Mouse (Mus musculus) midbrain, embryonic 10.5 days (tissue): Measurements from ENCODE around the gene Gm13271. TPM values are rescaled to one million over a fixed set of nuclear protein-coding genes. Genes with fewer than 3 reads are reported as not detected.
"Not testable (repeated sequence)": the region's sequence is repeated elsewhere in the genome, so short reads cannot be mapped to it uniquely, and the experiment has no call there.

Experiments used
- DNase-seq: peaks from one replicate; pipeline ENCODE4 v3.0.0-alpha.2; 2017; ENCODE audit warnings: low spot score
- H3K27ac ChIP-seq: fragments of 300-500 bp; sonication (generic); replicated peaks from 2 replicates; pipeline ENCODE4 v1.5.1; 2016; ENCODE audit warnings: mild to moderate bottlenecking
- H3K27me3 ChIP-seq: fragments of 300-500 bp; sonication (generic); 2 replicates; pipeline ENCODE4 v1.6.1; 2016; ENCODE audit warnings: low read depth, mild to moderate bottlenecking; ENCODE audit not compliant: poor library complexity, severe bottlenecking
- H3K36me3 ChIP-seq: fragments of 300-500 bp; sonication (generic); 2 replicates; pipeline ENCODE4 v1.6.1; 2016; ENCODE audit warnings: mild to moderate bottlenecking, moderate library complexity
- H3K4me1 ChIP-seq: fragments of 300-500 bp; sonication (generic); 2 replicates; pipeline ENCODE4 v1.6.1; 2016
- H3K4me3 ChIP-seq: fragments of 300-500 bp; sonication (generic); 2 replicates; pipeline ENCODE4 v1.5.1; 2016; ENCODE audit warnings: mild to moderate bottlenecking, moderate library complexity
- H3K9me3 ChIP-seq: fragments of 300-500 bp; sonication (generic); replicated peaks from 2 replicates; pipeline ENCODE4 v1.6.1; 2016; ENCODE audit warnings: mild to moderate bottlenecking
- WGBS: fragments of 180-500 bp; shearing (Covaris S2); methylation state at CpG from one replicate; pipeline ENCODE4 v1.1.7; 2016; 5-methylcytosine and 5-hydroxymethylcytosine counted together
- polyA plus RNA-seq: library from polyadenylated mRNA; unstranded; fragments of >200 nt; fragmentation: Nextera tagmentation; extraction: Ambion mirVana; gene quantifications from 2 replicates; pipeline ENCODE4 v1.2.1, GENCODE M21; 2016

Gm13271 gene
- polyA plus RNA-seq, 1 experiment from 2014 or later, result not detected

- not testable (repeated sequence) for H3K4me3 ChIP-seq, H3K9me3 ChIP-seq, H3K27ac ChIP-seq, H3K36me3 ChIP-seq, H3K4me1 ChIP-seq, H3K27me3 ChIP-seq, DNase-seq
- WGBS, result no CpG with 5 or more reads among the region's 32 CpGs
These were observed 18.9 kb downstream of the Gm13271 start, which contains the start of gene Gm13290 for GRCm38 (mm10) chr4:88773534-88773933. Gm13290 (plus strand) TSS chr4:88773834.

GRCm38 (mm10) chr4:88776622-88777021 is 22.0 kb downstream of the Gm13271 start, which contains the start of gene Gm13289:
Gm13289 (plus strand) TSS chr4:88776922.
- H3K27me3 ChIP-seq, H3K36me3 ChIP-seq, H3K4me3 ChIP-seq, H3K27ac ChIP-seq, H3K9me3 ChIP-seq, H3K4me1 ChIP-seq, DNase-seq: not testable (repeated sequence)
- WGBS, result no CpG with 5 or more reads among the region's 29 CpGs

- not testable (repeated sequence) for H3K27me3 ChIP-seq, H3K4me1 ChIP-seq, H3K4me3 ChIP-seq, H3K9me3 ChIP-seq, DNase-seq, H3K27ac ChIP-seq, H3K36me3 ChIP-seq
- WGBS, result no CpG with 5 or more reads among the region's 29 CpGs
These were observed 24.9 kb downstream of the Gm13271 start, which contains the start of gene Gm13272 for GRCm38 (mm10) chr4:88779550-88779949. Gm13272 (plus strand) TSS chr4:88779850.

GRCm38 (mm10) chr4:88780320-88780719 is 25.7 kb downstream of the Gm13271 start:
- not testable (repeated sequence) for DNase-seq, H3K27ac ChIP-seq, H3K4me1 ChIP-seq, H3K9me3 ChIP-seq, H3K27me3 ChIP-seq, H3K4me3 ChIP-seq, H3K36me3 ChIP-seq
- 43% methylated on average over 16 of the region's 18 CpGs for WGBS

- DNase-seq, H3K4me1 ChIP-seq, H3K36me3 ChIP-seq, H3K9me3 ChIP-seq, H3K27ac ChIP-seq, H3K27me3 ChIP-seq: not testable (repeated sequence)
- 28% methylated on average over 5 of the region's 7 CpGs for WGBS
- peak within 1 kb of the TSS; percentile 35; the same call in 1 of the 2 replicates for H3K4me3 ChIP-seq
These were observed 27.2 kb downstream of the Gm13271 start, which contains the start of gene Ifnz for GRCm38 (mm10) chr4:88781831-88782230. Ifnz (plus strand) TSS chr4:88782131.

GRCm38 (mm10) chr4:88782335-88782734 is 27.7 kb downstream of the Gm13271 start:
- WGBS, result 0% methylated on average over 12 of the region's 31 CpGs

GRCm38 (mm10) chr4:88785409-88785808 is 30.7 kb downstream of the Gm13271 start, which contains the start of gene Gm13276:
Gm13276 (plus strand) TSS chr4:88785709.
- not testable (repeated sequence) for H3K9me3 ChIP-seq, H3K27me3 ChIP-seq, H3K4me1 ChIP-seq, H3K27ac ChIP-seq, H3K36me3 ChIP-seq, H3K4me3 ChIP-seq, DNase-seq
- no CpG with 5 or more reads among the region's 27 CpGs for WGBS

More at GRCm38 (mm10) chr4:88782335-88782734, 27.7 kb downstream of the Gm13271 start:
- not testable (repeated sequence) for H3K9me3 ChIP-seq, H3K27ac ChIP-seq, H3K27me3 ChIP-seq, H3K4me1 ChIP-seq, DNase-seq, H3K36me3 ChIP-seq
- H3K4me3 ChIP-seq, result peak overlapping the region; percentile 35; the same call in 1 of the 2 replicates

- not testable (repeated sequence) for DNase-seq, H3K9me3 ChIP-seq, H3K36me3 ChIP-seq, H3K4me3 ChIP-seq, H3K27me3 ChIP-seq, H3K4me1 ChIP-seq, H3K27ac ChIP-seq
- WGBS, result 0% methylated on average over 4 of the region's 28 CpGs
These were observed 33.7 kb downstream of the Gm13271 start, which contains the start of gene Gm13277 for GRCm38 (mm10) chr4:88788402-88788801. Gm13277 (plus strand) TSS chr4:88788632.

- H3K9me3 ChIP-seq, H3K27me3 ChIP-seq, H3K36me3 ChIP-seq, H3K27ac ChIP-seq, H3K4me3 ChIP-seq, DNase-seq, H3K4me1 ChIP-seq: not testable (repeated sequence)
- no CpG with 5 or more reads among the region's 28 CpGs for WGBS
These were observed 36.6 kb downstream of the Gm13271 start, which contains the start of gene Gm13278 for GRCm38 (mm10) chr4:88791250-88791649. Gm13278 (plus strand) TSS chr4:88791550.

- H3K4me3 ChIP-seq, H3K27me3 ChIP-seq, H3K9me3 ChIP-seq, H3K4me1 ChIP-seq, DNase-seq, H3K27ac ChIP-seq, H3K36me3 ChIP-seq: not testable (repeated sequence)
- WGBS, result 0% methylated on average over 19 of the region's 52 CpGs
These were observed 39.4 kb downstream of the Gm13271 start, which contains the start of gene Gm13275 for GRCm38 (mm10) chr4:88793936-88794675. Gm13275 (plus strand) TSS chr4:88794487.

- DNase-seq, H3K4me3 ChIP-seq, H3K4me1 ChIP-seq, H3K27ac ChIP-seq, H3K36me3 ChIP-seq, H3K27me3 ChIP-seq, H3K9me3 ChIP-seq: not testable (repeated sequence)
- no CpG with 5 or more reads among the region's 28 CpGs for WGBS
These were observed 42.4 kb downstream of the Gm13271 start, which contains the start of gene Gm13279 for GRCm38 (mm10) chr4:88797097-88797496. Gm13279 (plus strand) TSS chr4:88797397.

GRCm38 (mm10) chr4:88799365-88799764 is 44.7 kb downstream of the Gm13271 start, which contains the start of gene Gm13285:
Gm13285 (plus strand) TSS chr4:88799665.
- H3K27me3 ChIP-seq, H3K4me1 ChIP-seq, H3K9me3 ChIP-seq, H3K4me3 ChIP-seq, H3K36me3 ChIP-seq, H3K27ac ChIP-seq, DNase-seq: not testable (repeated sequence)
- WGBS, result 12% methylated on average over 5 of the region's 7 CpGs

GRCm38 (mm10) chr4:88802954-88803353 is 48.3 kb downstream of the Gm13271 start, which contains the start of gene Gm13287:
Gm13287 (plus strand) TSS chr4:88803254.
- H3K27me3 ChIP-seq, result peaks cover 16% of the 10 kb centered on the region
- WGBS, result no CpG with 5 or more reads among the region's 29 CpGs
- not testable (repeated sequence) for DNase-seq, H3K36me3 ChIP-seq, H3K9me3 ChIP-seq, H3K27ac ChIP-seq, H3K4me3 ChIP-seq, H3K4me1 ChIP-seq
